Mouse (Mus musculus): ENCODE results near the gene Ppp1r21. TPM values are rescaled to one million over a fixed set of nuclear protein-coding genes. Genes with fewer than 3 reads are reported as not detected.

Gene Ppp1r21
- total RNA-seq, 1 experiment: 24.8 TPM

DNA sequence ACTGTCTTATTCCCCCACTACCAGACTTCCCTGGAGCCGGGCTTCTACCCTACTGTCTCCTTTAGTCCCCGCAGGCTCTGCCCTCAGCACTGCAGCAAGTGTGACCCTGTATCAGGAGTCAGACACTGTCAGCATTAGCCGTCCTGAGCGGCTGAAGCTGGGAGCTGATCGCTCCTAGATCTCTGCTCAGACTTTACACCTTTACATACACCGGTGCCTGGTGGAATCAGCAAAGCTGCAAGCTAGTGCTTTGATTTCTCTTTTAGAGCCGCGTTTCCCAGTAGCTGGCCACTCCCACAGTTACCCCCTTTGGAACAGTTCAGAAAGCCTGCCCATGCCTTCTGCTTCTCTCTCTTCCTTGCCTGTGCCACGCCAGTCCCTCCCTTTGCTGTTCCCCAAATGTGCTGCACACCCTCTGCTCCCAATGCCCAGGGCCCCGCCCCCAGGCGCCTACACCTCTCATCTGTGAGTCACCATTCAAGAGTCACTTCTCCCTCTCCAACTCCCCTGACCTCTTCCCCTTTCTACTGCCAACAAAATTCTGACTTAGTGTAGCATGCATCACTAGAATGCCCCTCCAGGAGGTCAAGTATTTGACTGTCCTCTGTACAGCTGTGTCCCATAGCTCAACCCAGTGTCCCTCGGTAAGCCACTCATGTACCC is 20.9 kb upstream of the Ppp1r21 start:
- Histone ChIP-seq H3K36me3 (ENCODE audit: control insufficient read depth, insufficient read depth, low read length, poor library complexity, severe bottlenecking) (no peaks in the 10 kb centered on the region), H3K9me3 (ENCODE audit: control insufficient read depth, insufficient read depth, low read depth, low read length) (no peaks in the 10 kb centered on the region), H3K9ac (ENCODE audit: insufficient read depth, low read depth, low read length, poor library complexity, severe bottlenecking) (peak overlapping the region; percentile 9), H3K4me1 (ENCODE audit: control insufficient read depth in 2 of 2, insufficient read depth in 2 of 2, low read length in 2 of 2, poor library complexity in 1 of 2) (peaks cover 18 to 23% of the 10 kb centered on the region in 2 experiments), H3K27ac (ENCODE audit: insufficient read depth, low read depth, low read length, poor library complexity, severe bottlenecking) (peak overlapping the region; percentile 35; the same call in 1 of the 2 replicates), H3K4me3 (ENCODE audit: insufficient read depth in 1 of 2, low read depth in 1 of 2, low read length in 2 of 2, poor library complexity in 1 of 2, severe bottlenecking in 1 of 2) (peak overlapping the region; percentile 20 to 49; a peak in 3 of 4 replicates)
- in situ Hi-C loops (cut with MboI; ENCODE audit: low sequenced_read_pairs in 2 of 2, unreplicated experiment in 2 of 2): loop anchor here in 1 of 2 experiments (25.0 kb wide), 1 partner anchor 247 kb away; no protein-coding TSS in a partner anchor
- no peak for TF ChIP-seq ZNF384 (IDR thresholded peaks at IDR 0.05; ENCODE audit: low read depth, low read length)
- no peak for TF ChIP-seq ZC3H11A (IDR thresholded peaks at IDR 0.05; ENCODE audit: borderline replicate concordance, low read depth, low read length)
- TF ChIP-seq CHD2 (IDR thresholded peaks at IDR 0.05; ENCODE audit: low read depth, low read length): no peak
- no peak for TF ChIP-seq MAFK (IDR thresholded peaks at IDR 0.05; ENCODE audit: insufficient read depth, low read depth, low read length)
- no peak for TF ChIP-seq HCFC1 (IDR thresholded peaks at IDR 0.05; ENCODE audit: borderline replicate concordance, insufficient read depth, low read length)
- peak; percentile 63 for DNase-seq (ENCODE audit: low read depth, low spot score)

DNA sequence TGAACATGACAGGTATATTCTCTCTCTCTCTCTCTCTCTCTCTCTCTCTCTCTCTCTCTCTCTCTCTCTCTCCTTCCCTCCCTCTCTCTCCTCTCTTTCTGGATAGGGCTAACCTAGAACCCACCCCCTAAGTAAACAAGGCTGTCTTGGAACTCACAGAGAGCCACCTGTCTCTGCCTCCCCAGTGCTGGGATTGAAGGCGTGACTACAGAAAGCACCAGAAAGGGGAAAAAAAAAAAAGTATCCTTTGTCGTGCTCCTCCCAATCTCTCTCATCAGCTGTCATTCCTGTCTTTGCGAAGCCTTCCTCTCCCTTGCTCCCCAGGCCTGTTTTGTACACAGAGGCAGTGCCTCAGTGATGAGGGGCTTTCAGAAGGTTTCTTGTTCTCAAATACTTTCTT is 19.9 kb upstream of the Ppp1r21 start:
- in situ Hi-C loops (cut with MboI; ENCODE audit: low sequenced_read_pairs in 2 of 2, unreplicated experiment in 2 of 2): loop anchor here in 1 of 2 experiments (25.0 kb wide), 1 partner anchor 248 kb away; no protein-coding TSS in a partner anchor
- Histone ChIP-seq H3K9ac (ENCODE audit: insufficient read depth, low read depth, low read length, poor library complexity, severe bottlenecking) (no peak overlapping the region), H3K27ac (ENCODE audit: insufficient read depth, low read depth, low read length, poor library complexity, severe bottlenecking) (0 out of 2 replicates have a peak overlapping the region, but pooled peaks have one; percentile 86), H3K9me3 (ENCODE audit: control insufficient read depth, insufficient read depth, low read depth, low read length) (no peaks in the 10 kb centered on the region), H3K4me1 (ENCODE audit: control insufficient read depth in 2 of 2, insufficient read depth in 2 of 2, low read length in 2 of 2, poor library complexity in 1 of 2) (peaks cover 18 to 23% of the 10 kb centered on the region in 2 experiments), H3K36me3 (ENCODE audit: control insufficient read depth, insufficient read depth, low read length, poor library complexity, severe bottlenecking) (no peaks in the 10 kb centered on the region), H3K4me3 (ENCODE audit: insufficient read depth in 1 of 2, low read depth in 1 of 2, low read length in 2 of 2, poor library complexity in 1 of 2, severe bottlenecking in 1 of 2) (no peak overlapping the region)
- DNase-seq (ENCODE audit: low read depth, low spot score): no peak
- TF ChIP-seq ZNF384 (IDR thresholded peaks at IDR 0.05; ENCODE audit: low read depth, low read length) (peak; percentile 54; the same call in 1 of the 2 replicates), CHD2 (IDR thresholded peaks at IDR 0.05; ENCODE audit: low read depth, low read length) (no peak), ZC3H11A (IDR thresholded peaks at IDR 0.05; ENCODE audit: borderline replicate concordance, low read depth, low read length) (no peak), MAFK (IDR thresholded peaks at IDR 0.05; ENCODE audit: insufficient read depth, low read depth, low read length) (no peak)

DNA sequence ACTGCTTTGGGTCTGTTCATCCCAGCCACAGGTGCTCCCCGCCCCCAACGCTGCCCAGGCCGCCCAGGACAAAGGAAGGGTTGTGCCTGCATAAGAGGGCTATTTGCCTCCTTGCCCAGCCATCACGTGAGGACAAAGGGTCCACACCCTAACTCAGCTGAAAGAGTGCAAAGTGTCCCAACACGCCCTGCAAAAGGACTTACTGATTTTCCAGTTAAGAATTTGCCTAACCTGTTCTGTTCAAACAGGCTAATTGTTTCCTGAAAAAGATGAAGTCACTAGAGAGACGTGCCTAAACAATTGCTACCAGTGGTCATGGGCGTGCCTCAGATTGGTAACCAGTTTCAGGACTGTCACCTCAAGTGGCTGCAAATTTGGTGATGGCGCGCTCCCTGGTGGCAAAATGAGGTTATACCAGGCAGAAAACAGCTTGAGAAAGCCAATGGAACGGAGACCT is 18.8 kb upstream of the Ppp1r21 start:
- TF ChIP-seq ZNF384 (IDR thresholded peaks at IDR 0.05; ENCODE audit: low read depth, low read length) (no peak), MAFK (IDR thresholded peaks at IDR 0.05; ENCODE audit: insufficient read depth, low read depth, low read length) (no peak), HCFC1 (IDR thresholded peaks at IDR 0.05; ENCODE audit: borderline replicate concordance, insufficient read depth, low read length) (no peak), ZC3H11A (IDR thresholded peaks at IDR 0.05; ENCODE audit: borderline replicate concordance, low read depth, low read length) (peak; percentile 96), CHD2 (IDR thresholded peaks at IDR 0.05; ENCODE audit: low read depth, low read length) (no peak)
- Histone ChIP-seq H3K27ac (ENCODE audit: insufficient read depth, low read depth, low read length, poor library complexity, severe bottlenecking) (peak overlapping the region; percentile 86), H3K4me3 (ENCODE audit: insufficient read depth in 1 of 2, low read depth in 1 of 2, low read length in 2 of 2, poor library complexity in 1 of 2, severe bottlenecking in 1 of 2) (peak overlapping the region in 1 of 2 experiments; percentile 15; a peak in 1 of 4 replicates), H3K9me3 (ENCODE audit: control insufficient read depth, insufficient read depth, low read depth, low read length) (no peaks in the 10 kb centered on the region), H3K4me1 (ENCODE audit: control insufficient read depth in 2 of 2, insufficient read depth in 2 of 2, low read length in 2 of 2, poor library complexity in 1 of 2) (peaks cover 8 to 21% of the 10 kb centered on the region in 2 experiments), H3K36me3 (ENCODE audit: control insufficient read depth, insufficient read depth, low read length, poor library complexity, severe bottlenecking) (no peaks in the 10 kb centered on the region), H3K9ac (ENCODE audit: insufficient read depth, low read depth, low read length, poor library complexity, severe bottlenecking) (no peak overlapping the region)
- in situ Hi-C loops (cut with MboI; ENCODE audit: low sequenced_read_pairs in 2 of 2, unreplicated experiment in 2 of 2): loop anchor here in 1 of 2 experiments (25.0 kb wide), 1 partner anchor 249 kb away; no protein-coding TSS in a partner anchor
- peak; percentile 96 for DNase-seq (ENCODE audit: low read depth, low spot score)

DNA sequence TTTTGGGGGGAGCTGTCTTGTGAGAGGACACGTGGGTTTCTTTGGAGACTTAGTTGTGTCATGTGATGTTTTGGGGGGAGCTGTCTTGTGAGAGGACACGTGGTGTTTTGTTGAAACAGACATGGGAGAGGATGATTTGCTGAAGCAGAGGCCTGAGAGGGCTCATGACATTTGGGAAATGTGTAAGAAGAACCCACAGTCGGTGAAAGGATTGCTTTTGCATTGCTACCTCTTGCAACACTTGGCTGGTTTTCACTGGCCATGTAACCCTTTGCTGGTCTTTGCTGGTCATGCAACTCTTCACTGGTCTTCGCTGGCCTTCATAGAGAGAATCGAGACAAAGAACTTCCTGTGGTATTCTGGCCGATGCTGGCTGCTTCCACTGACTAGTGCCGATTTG is 13.4 kb upstream of the Ppp1r21 start:
- TF ChIP-seq CHD2 (IDR thresholded peaks at IDR 0.05; ENCODE audit: low read depth, low read length) (no peak), MAFK (IDR thresholded peaks at IDR 0.05; ENCODE audit: insufficient read depth, low read depth, low read length) (no peak), ZNF384 (IDR thresholded peaks at IDR 0.05; ENCODE audit: low read depth, low read length) (no peak), HCFC1 (IDR thresholded peaks at IDR 0.05; ENCODE audit: borderline replicate concordance, insufficient read depth, low read length) (no peak), ZC3H11A (IDR thresholded peaks at IDR 0.05; ENCODE audit: borderline replicate concordance, low read depth, low read length) (no peak)
- no peak overlapping the region for H3K27ac ChIP-seq (ENCODE audit: insufficient read depth, low read depth, low read length, poor library complexity, severe bottlenecking)
- no peak for DNase-seq (ENCODE audit: low read depth, low spot score)
- in situ Hi-C loops (cut with MboI; ENCODE audit: low sequenced_read_pairs in 2 of 2, unreplicated experiment in 2 of 2): loop anchor here in 1 of 2 experiments (25.0 kb wide), 1 partner anchor 254 kb away; no protein-coding TSS in a partner anchor
- peaks cover 2% of the 10 kb centered on the region in 2 experiments; a peak in 2 of 4 replicates for H3K4me1 ChIP-seq (ENCODE audit: control insufficient read depth in 2 of 2, insufficient read depth in 2 of 2, low read length in 2 of 2, poor library complexity in 1 of 2)
- H3K4me3 ChIP-seq (ENCODE audit: insufficient read depth in 1 of 2, low read depth in 1 of 2, low read length in 2 of 2, poor library complexity in 1 of 2, severe bottlenecking in 1 of 2): no peak overlapping the region
- H3K36me3 ChIP-seq (ENCODE audit: control insufficient read depth, insufficient read depth, low read length, poor library complexity, severe bottlenecking): no peaks in the 10 kb centered on the region
- no peak overlapping the region for H3K9ac ChIP-seq (ENCODE audit: insufficient read depth, low read depth, low read length, poor library complexity, severe bottlenecking)
- no peaks in the 10 kb centered on the region for H3K9me3 ChIP-seq (ENCODE audit: control insufficient read depth, insufficient read depth, low read depth, low read length)
